Comparison of ENCODE assay signal across 10 mouse cellular contexts in the genomic region with DNA sequence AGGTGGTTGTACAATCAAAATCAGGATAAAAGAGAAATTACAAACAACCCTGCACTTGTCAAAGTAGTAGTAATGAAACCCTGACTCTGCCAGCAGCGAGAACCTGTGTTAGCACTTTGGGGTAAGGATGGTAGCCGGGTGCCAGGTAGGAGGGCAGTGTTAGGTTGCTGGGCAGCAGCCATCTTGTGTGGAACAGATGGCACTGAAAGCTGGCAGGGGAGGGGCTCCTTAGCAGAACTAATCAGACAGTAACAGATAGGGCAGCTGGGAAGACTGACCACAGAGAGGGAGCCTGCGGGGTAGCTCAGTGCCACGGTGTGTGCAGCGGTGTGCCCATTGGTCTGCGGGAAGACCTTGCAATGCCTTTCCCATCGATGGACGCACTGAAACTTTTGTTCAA.
DNase-seq lines count a peak whose midpoint lies in the region; ATAC-seq and TF ChIP-seq lines count a peak whose summit lies in the region.
"Had no signal": no experiment of that assay in that cellular context is flagged by ENCODE, and none has a peak within 500 bp of the region (broad histone marks: within the 10 kb centered on the region; RNA-seq: fewer than 3 reads in every experiment).

No protein-coding gene starts in this region.

- no peaks in the 10 kb centered on the region for H3K9me3 ChIP-seq in hindbrain, embryonic 14.5 days (ENCODE audit: control insufficient read depth, low read length)
- H3K9me3 ChIP-seq in neural tube, embryonic 12.5 days: no peaks in the 10 kb centered on the region
- no peaks in the 10 kb centered on the region for H3K9me3 ChIP-seq in kidney, embryonic 15.5 days (replicated peaks)
- H3K9me3 ChIP-seq: liver, embryonic 15.5 days had no signal

- 53% methylated on average over 8 of the region's 8 CpGs for WGBS in hindbrain, embryonic 14.5 days
- 48% methylated on average over 8 of the region's 8 CpGs for WGBS in neural tube, embryonic 12.5 days
- WGBS in kidney, embryonic 15.5 days: 92% methylated on average over 8 of the region's 8 CpGs

- peak in 1 of 2 experiments; percentile 53 for DNase-seq in layer of hippocampus, adult 2 months (ENCODE audit: low spot score in 2 of 2)
- DNase-seq in layer of hippocampus, adult 9-10 months (ENCODE audit: low spot score): no peak
- DNase-seq in cerebellum, postnatal 4 days (ENCODE audit: low spot score in 2 of 2): peak; percentile 43 to 77
- DNase-seq in hindbrain, embryonic 14.5 days (ENCODE audit: low spot score): no peak
- no peak for DNase-seq in kidney, adult 9 months
- DNase-seq: kidney, adult 2 months had no signal

- H3K4me1 ChIP-seq in hindbrain, embryonic 14.5 days (replicated peaks; ENCODE audit: control insufficient read depth, insufficient read depth, low read length): peaks cover 6% of the 10 kb centered on the region
- H3K4me1 ChIP-seq in neural tube, embryonic 12.5 days: peaks cover 6% of the 10 kb centered on the region
- no peaks in the 10 kb centered on the region for H3K4me1 ChIP-seq in kidney, embryonic 15.5 days
- H3K4me1 ChIP-seq: liver, embryonic 15.5 days had no signal

- H3K27me3 ChIP-seq in hindbrain, embryonic 14.5 days (ENCODE audit: control insufficient read depth, insufficient read depth, low read length): no peaks in the 10 kb centered on the region
- H3K27me3 ChIP-seq in neural tube, embryonic 12.5 days (replicated peaks): no peaks in the 10 kb centered on the region
- H3K27me3 ChIP-seq in kidney, embryonic 15.5 days: no peaks in the 10 kb centered on the region
- H3K27me3 ChIP-seq: liver, embryonic 15.5 days had no signal

- H3K9ac ChIP-seq in hindbrain, embryonic 14.5 days: no peak overlapping the region
- H3K9ac ChIP-seq in neural tube, embryonic 12.5 days: no peak overlapping the region
- H3K9ac ChIP-seq in kidney, embryonic 15.5 days: no peak overlapping the region
- H3K9ac ChIP-seq: liver, embryonic 15.5 days had no signal

- peak overlapping the region; percentile 45 for H3K4me3 ChIP-seq in layer of hippocampus, adult 2 months
- no peak overlapping the region for H3K4me3 ChIP-seq in hindbrain, embryonic 14.5 days (replicated peaks; ENCODE audit: low read length)
- no peak overlapping the region for H3K4me3 ChIP-seq in neural tube, embryonic 12.5 days
- no peak overlapping the region for H3K4me3 ChIP-seq in kidney, embryonic 15.5 days (replicated peaks)
- H3K4me3 ChIP-seq: liver, embryonic 15.5 days had no signal

- H3K4me2 ChIP-seq in hindbrain, embryonic 14.5 days (replicated peaks): no peak overlapping the region
- H3K4me2 ChIP-seq in neural tube, embryonic 12.5 days (replicated peaks): no peak overlapping the region
- H3K4me2 ChIP-seq in kidney, embryonic 15.5 days: no peak overlapping the region
- H3K4me2 ChIP-seq: liver, embryonic 15.5 days had no signal

- H3K27ac ChIP-seq in layer of hippocampus, adult 2 months: peak overlapping the region; percentile 97
- no peak overlapping the region for H3K27ac ChIP-seq in hindbrain, embryonic 14.5 days
- no peak overlapping the region for H3K27ac ChIP-seq in neural tube, embryonic 12.5 days
- H3K27ac ChIP-seq in kidney, embryonic 15.5 days: no peak overlapping the region
- H3K27ac ChIP-seq: liver, embryonic 15.5 days had no signal

- H3K36me3 ChIP-seq in hindbrain, embryonic 14.5 days (replicated peaks; ENCODE audit: control insufficient read depth, insufficient read depth): no peaks in the 10 kb centered on the region
- H3K36me3 ChIP-seq in neural tube, embryonic 12.5 days: no peaks in the 10 kb centered on the region
- H3K36me3 ChIP-seq in kidney, embryonic 15.5 days: no peaks in the 10 kb centered on the region
- H3K36me3 ChIP-seq: liver, embryonic 15.5 days had no signal

- TF ChIP-seq CTCF in layer of hippocampus, adult 2 months (conservative IDR thresholded peaks at IDR 0.05): no peak

- peak; percentile 82 for ATAC-seq in hindbrain, embryonic 14.5 days (ENCODE audit: low FRiP score)
- peak; percentile 93 for ATAC-seq in neural tube, embryonic 12.5 days (ENCODE audit: low FRiP score, low read depth)
- ATAC-seq in monocyte, adult 5-6 weeks (replicated peaks; ENCODE audit: insufficient number of reproducible peaks, low FRiP score, low TSS enrichment, poor library complexity, severe bottlenecking): no peak; the same call in 1 of the 2 replicates
- no peak for ATAC-seq in kidney, embryonic 15.5 days (replicated peaks; ENCODE audit: low FRiP score)

Comparison
In these comparisons a context has a peak if more than half of its experiments do, and no peak if none do; other contexts are left out.
1. DNase-seq: peak in cerebellum, postnatal 4 days (2 of 2); none in layer of hippocampus, adult 9-10 months (single experiment), hindbrain, embryonic 14.5 days (single experiment) and kidney, adult 9 months (single experiment).
2. ATAC-seq: peak in hindbrain, embryonic 14.5 days (single experiment) and neural tube, embryonic 12.5 days (single experiment); none in monocyte, adult 5-6 weeks (single experiment) and kidney, embryonic 15.5 days (single experiment).